Mouse (Mus musculus): Measurements from ENCODE around the gene Nudcd3. TPM values are rescaled to one million over a fixed set of nuclear protein-coding genes. Genes with fewer than 3 reads are reported as not detected.

Nudcd3 gene
- total and polyA plus RNA-seq, 3 experiments = 30.7 to 82.2 (median 35.6) TPM

DNA sequence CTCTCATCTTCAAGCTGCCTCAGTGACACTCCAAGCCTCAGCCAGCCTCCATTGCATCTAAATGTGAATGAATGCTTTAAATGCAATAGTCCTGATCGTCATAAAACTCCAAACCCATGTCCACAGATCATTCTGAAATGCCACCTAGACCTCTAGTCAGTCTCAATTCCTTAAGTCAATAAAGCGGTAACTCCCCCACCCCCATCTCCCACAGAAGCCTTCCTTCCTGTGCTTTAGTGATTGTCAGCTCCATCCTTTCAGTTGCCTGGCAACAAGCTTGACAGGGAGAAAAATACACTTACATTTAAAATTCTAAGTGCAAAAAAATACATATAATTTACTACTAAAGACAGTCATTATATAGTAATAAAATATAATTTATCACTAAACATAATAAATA lies 17.0 kb downstream of the Nudcd3 start:
- Histone ChIP-seq H3K4me2 (ENCODE audit: insufficient read depth, low read depth, poor library complexity, severe bottlenecking) (no peak overlapping the region), H3K27ac (ENCODE audit: insufficient read depth, low read depth) (no peak overlapping the region), H3K9me3 (replicated peaks; ENCODE audit: low read length) (no peaks in the 10 kb centered on the region), H3K36me3 (replicated peaks in 1 of 2; ENCODE audit: control insufficient read depth in 1 of 2, insufficient read depth in 1 of 2, low read length in 1 of 2) (peaks cover 10 to 45% of the 10 kb centered on the region in 2 experiments), H3K27me3 (replicated peaks) (no peaks in the 10 kb centered on the region), H3K79me2 (replicated peaks; ENCODE audit: control insufficient read depth, extremely low read depth, insufficient read depth, poor library complexity, severe bottlenecking) (peaks cover 56% of the 10 kb centered on the region), H3K4me3 (replicated peaks in 1 of 3; ENCODE audit: low read depth in 2 of 3, low read length in 2 of 3, poor library complexity in 1 of 3) (no peak overlapping the region), H3K4me1 (ENCODE audit: control insufficient read depth in 1 of 2, insufficient read depth in 2 of 2) (peaks cover 20 to 69% of the 10 kb centered on the region in 2 experiments), H3K9ac (ENCODE audit: insufficient read depth, low read depth) (no peak overlapping the region)
- TF ChIP-seq CTCF (conservative IDR thresholded peaks at IDR 0.05 in 1 of 2, IDR thresholded peaks at IDR 0.05 in 1 of 2; ENCODE audit: low read depth in 2 of 2, low read length in 2 of 2) (no peak), POLR2AphosphoS2 (IDR thresholded peaks at IDR 0.05; ENCODE audit: low read depth, low read length) (no peak), CHD2 (IDR thresholded peaks at IDR 0.05; ENCODE audit: low read length) (no peak), HCFC1 (IDR thresholded peaks at IDR 0.05; ENCODE audit: low read depth, low read length) (no peak), PAX5 (IDR thresholded peaks at IDR 0.05; ENCODE audit: low read length) (no peak), UBTF (IDR thresholded peaks at IDR 0.05; ENCODE audit: low read depth, low read length) (no peak), RAD21 (IDR thresholded peaks at IDR 0.05; ENCODE audit: low read depth, low read length) (no peak), GABPA (IDR thresholded peaks at IDR 0.05; ENCODE audit: insufficient replicate concordance, low read depth, low read length) (no peak), BHLHE40 (IDR thresholded peaks at IDR 0.05; ENCODE audit: low read depth, low read length) (no peak), MAFK (IDR thresholded peaks at IDR 0.05; ENCODE audit: insufficient replicate concordance, low read length) (no peak), USF2 (conservative IDR thresholded peaks at IDR 0.05; ENCODE audit: low read depth, low read length) (no peak), IRF4 (IDR thresholded peaks at IDR 0.05; ENCODE audit: low read depth, low read length) (no peak), MAX (IDR thresholded peaks at IDR 0.05; ENCODE audit: low read length) (no peak), TCF12 (IDR thresholded peaks at IDR 0.05; ENCODE audit: low read depth, low read length) (no peak), E2F4 (IDR thresholded peaks at IDR 0.05; ENCODE audit: insufficient replicate concordance, low read depth, low read length) (no peak), ZMIZ1 (IDR thresholded peaks at IDR 0.05; ENCODE audit: low read depth, low read length) (no peak), JUN (IDR thresholded peaks at IDR 0.05; ENCODE audit: insufficient read depth, low read depth, low read length) (no peak), RCOR1 (conservative IDR thresholded peaks at IDR 0.05; ENCODE audit: low read depth, low read length) (no peak)
- DNase-seq (ENCODE audit: extremely low read depth) = no peak
- in situ Hi-C loops (cut with MboI; ENCODE audit: low pct_ligation_motif_present, low pct_unique_long_range_greater_than_20kb, low sequenced_read_pairs) (no loop called here), dilution Hi-C loops (cut with MboI; ENCODE audit: extremely low pct_ligation_motif_present, extremely low pct_unique_long_range_greater_than_20kb, low sequenced_read_pairs) (no loop called here)

DNA sequence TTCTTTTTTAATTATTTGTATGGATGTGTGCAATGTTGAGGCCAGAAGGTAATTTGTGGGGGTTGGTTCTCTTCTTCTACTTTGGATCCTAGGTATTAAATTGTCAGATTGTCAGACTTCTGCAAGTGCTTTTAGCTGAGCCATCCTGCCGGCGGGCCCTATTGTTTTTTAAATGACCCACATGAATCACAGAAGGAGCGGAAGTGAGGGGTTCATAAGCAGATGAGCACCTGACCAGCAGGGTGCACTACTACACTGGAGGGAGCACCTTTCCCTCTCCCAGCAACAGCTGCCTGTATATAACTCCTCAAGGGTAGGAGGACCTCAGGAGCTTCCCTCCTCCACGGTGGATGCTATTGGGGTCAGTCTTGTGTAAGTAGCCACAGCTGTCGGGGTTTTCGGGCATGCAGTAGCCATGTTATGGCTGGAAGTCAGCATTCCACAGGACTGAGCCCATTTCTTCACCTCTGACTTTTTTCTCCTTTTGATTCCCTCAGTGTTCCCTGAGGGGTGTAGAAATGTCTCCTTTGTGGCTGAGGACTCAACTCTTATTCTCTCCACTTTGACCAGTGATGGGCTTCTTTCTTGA lies 19.3 kb downstream of the Nudcd3 start:
- dilution Hi-C loops (cut with MboI; ENCODE audit: extremely low pct_ligation_motif_present, extremely low pct_unique_long_range_greater_than_20kb, low sequenced_read_pairs) (no loop called here), in situ Hi-C loops (cut with MboI; ENCODE audit: low pct_ligation_motif_present, low pct_unique_long_range_greater_than_20kb, low sequenced_read_pairs) (no loop called here)
- TF ChIP-seq CTCF (conservative IDR thresholded peaks at IDR 0.05 in 1 of 2, IDR thresholded peaks at IDR 0.05 in 1 of 2; ENCODE audit: low read depth in 2 of 2, low read length in 2 of 2) = peak in 1 of 2 experiments; percentile 45; a peak in 2 of 4 replicates
- no peak for TF ChIP-seq MEF2A (IDR thresholded peaks at IDR 0.05; ENCODE audit: borderline replicate concordance, low read depth, low read length)
- peak; percentile 17 for TF ChIP-seq SMC3 (IDR thresholded peaks at IDR 0.05; ENCODE audit: low read depth, low read length)
- peak; percentile 25 for TF ChIP-seq RAD21 (IDR thresholded peaks at IDR 0.05; ENCODE audit: low read depth, low read length)
- Histone ChIP-seq H3K4me2 (ENCODE audit: insufficient read depth, low read depth, poor library complexity, severe bottlenecking) (no peak overlapping the region), H3K4me3 (replicated peaks in 1 of 3; ENCODE audit: low read depth in 2 of 3, low read length in 2 of 3, poor library complexity in 1 of 3) (no peak overlapping the region), H3K27ac (ENCODE audit: insufficient read depth, low read depth) (no peak overlapping the region), H3K79me2 (replicated peaks; ENCODE audit: control insufficient read depth, extremely low read depth, insufficient read depth, poor library complexity, severe bottlenecking) (peaks cover 58% of the 10 kb centered on the region), H3K9ac (ENCODE audit: insufficient read depth, low read depth) (no peak overlapping the region), H3K36me3 (replicated peaks in 1 of 2; ENCODE audit: control insufficient read depth in 1 of 2, insufficient read depth in 1 of 2, low read length in 1 of 2) (peaks cover 0 to 25% of the 10 kb centered on the region in 2 experiments), H3K9me3 (replicated peaks; ENCODE audit: low read length) (no peaks in the 10 kb centered on the region), H3K4me1 (ENCODE audit: control insufficient read depth in 1 of 2, insufficient read depth in 2 of 2) (peaks cover 28 to 80% of the 10 kb centered on the region in 2 experiments), H3K27me3 (replicated peaks) (no peaks in the 10 kb centered on the region)
- DNase-seq (ENCODE audit: extremely low read depth) = no peak
